Mouse (Mus musculus) small intestine, adult 2 months (tissue): ENCODE results near the gene Cacybp. TPM values are rescaled to one million over a fixed set of nuclear protein-coding genes. Genes with fewer than 3 reads are reported as not detected.

ENCODE experiments used
- H3K27ac ChIP-seq: fragments of 200-500 bp; 2 replicates; pipeline ENCODE4 v1.5.1; 2012; ENCODE audit warnings: low read depth, low read length, control low read depth, inconsistent platforms; ENCODE audit not compliant: insufficient read depth
- H3K27me3 ChIP-seq: fragments of 200-500 bp; 2 replicates; pipeline ENCODE4 v1.6.1; 2012; ENCODE audit warnings: mild to moderate bottlenecking, moderate library complexity, low read length, inconsistent platforms; ENCODE audit not compliant: control insufficient read depth, insufficient read depth
- H3K36me3 ChIP-seq: fragments of 200-500 bp; 2 replicates; pipeline ENCODE4 v1.6.1; 2012; ENCODE audit warnings: mild to moderate bottlenecking, low read length, control low read depth, inconsistent platforms; ENCODE audit not compliant: control insufficient read depth, insufficient read depth
- H3K4me1 ChIP-seq: fragments of 200-500 bp; 2 replicates; pipeline ENCODE4 v1.6.1; 2012; ENCODE audit warnings: low read length, inconsistent platforms, mixed read lengths; ENCODE audit not compliant: control insufficient read depth, insufficient read depth, insufficient read length
- H3K4me3 ChIP-seq: fragments of 200-500 bp; 2 replicates; pipeline ENCODE4 v1.5.1; 2012; ENCODE audit warnings: low read depth, mild to moderate bottlenecking, control low read depth, inconsistent platforms, low read length, moderate library complexity
- CTCF ChIP-seq: fragments of 200-500 bp; IDR thresholded peaks from 2 replicates; pipeline ENCODE4 v1.5.1; 2012; ENCODE audit warnings: low read depth, mild to moderate bottlenecking, control low read depth, inconsistent platforms, low read length, moderate library complexity, mixed read lengths; ENCODE audit not compliant: insufficient replicate concordance, insufficient read length; ENCODE audit errors: extremely low read depth
- POLR2A ChIP-seq: fragments of 200-500 bp; IDR thresholded peaks from 2 replicates; pipeline ENCODE4 v1.6.1; 2012; ENCODE audit warnings: low read depth, mild to moderate bottlenecking, control low read depth, inconsistent platforms, low read length, moderate library complexity
- whole genome bisulfite sequencing: fragments of 180-500 bp; shearing (Covaris S2); methylation state at CpG from one replicate; pipeline ENCODE4 v1.1.7; 2018; 5-methylcytosine and 5-hydroxymethylcytosine counted together
- polyA plus RNA-seq: library from polyadenylated mRNA; depleted of rRNA; stranded (reverse); fragments of >200 nt; gene quantifications from 2 replicates; pipeline ENCODE4 v1.2.3, GENCODE M21; 2012

Gene Cacybp
- polyA plus RNA-seq, 1 experiment: 1.4 TPM

DNA sequence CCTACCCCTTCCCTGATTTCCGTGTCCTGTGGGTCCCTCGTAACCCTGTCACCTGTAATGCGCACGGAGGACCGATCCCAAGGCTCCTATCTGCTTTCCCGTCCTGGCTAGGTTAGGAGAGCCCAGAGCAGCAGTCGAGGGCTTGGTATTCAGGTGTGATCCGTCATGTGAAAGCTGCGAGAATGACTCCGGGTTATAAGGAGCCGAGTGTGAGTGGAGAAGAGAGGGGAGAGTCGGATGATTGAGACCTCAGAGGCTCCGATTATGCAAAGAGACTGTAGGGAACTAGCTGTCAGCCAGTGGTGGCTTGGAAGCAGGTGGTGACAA is 17.4 kb downstream of the Cacybp start:
- Histone ChIP-seq H3K27me3 (no peaks in the 10 kb centered on the region), H3K27ac (peak overlapping the region; percentile 7; the same call in 1 of the 2 replicates), H3K36me3 (peaks cover 7% of the 10 kb centered on the region), H3K4me1 (peaks cover 3% of the 10 kb centered on the region; the same call in 1 of the 2 replicates), H3K4me3 (peak overlapping the region; percentile 75)
- TF ChIP-seq CTCF (no peak), POLR2A (no peak; the same call in 1 of the 2 replicates)
- under 1% methylated on average over 13 of the region's 13 CpGs for WGBS

DNA sequence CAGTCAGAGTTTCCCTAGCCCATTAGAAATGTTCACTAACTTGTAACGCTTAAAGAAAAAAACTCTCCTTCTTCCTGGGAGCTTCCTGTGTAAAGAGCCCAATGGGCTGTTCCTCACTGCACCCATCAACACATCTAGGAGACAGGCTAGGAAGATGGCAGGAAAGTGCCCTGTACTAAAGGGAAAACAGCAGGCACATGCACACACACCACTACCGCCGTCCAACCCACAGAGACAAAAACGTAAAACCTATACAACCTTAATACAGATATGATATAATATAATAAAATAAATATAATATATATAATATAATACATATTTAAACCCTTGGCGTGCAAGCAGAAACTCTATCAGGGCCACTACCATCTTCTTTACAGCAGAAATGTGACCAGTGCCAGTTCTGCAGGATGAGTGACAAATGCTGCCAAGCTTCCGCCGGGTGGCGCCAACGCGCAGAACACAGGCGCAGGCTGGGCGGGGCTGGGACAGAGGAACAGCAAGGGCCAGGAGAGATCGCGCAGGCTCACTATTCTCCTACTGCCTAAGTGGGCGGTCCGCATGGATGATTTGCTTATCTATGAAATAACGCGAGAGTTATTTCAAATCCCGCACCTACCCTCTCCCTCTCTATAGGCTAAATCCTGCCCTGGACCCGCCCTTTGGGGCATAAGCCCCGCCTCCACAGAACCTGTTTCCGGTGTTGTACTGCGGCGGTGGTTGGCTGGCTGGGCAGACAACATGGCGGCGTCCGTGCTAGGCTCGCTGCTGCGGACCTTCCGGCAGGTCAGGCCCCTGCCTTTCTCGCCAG is 17.9 kb downstream of the Cacybp start, which contains the start of gene Mrps14:
Gene Mrps14, plus strand, starts transcription at position 687 of the 808 bp plus-strand sequence.
- TF ChIP-seq POLR2A (peak; percentile 64; the same call in 1 of the 2 replicates), CTCF (peak; percentile 80)
- H3K4me1 ChIP-seq: peaks cover 3% of the 10 kb centered on the region; the same call in 1 of the 2 replicates
- peaks cover 4% of the 10 kb centered on the region for H3K36me3 ChIP-seq
- peak within 1 kb of the TSS; percentile 7; the same call in 1 of the 2 replicates for H3K27ac ChIP-seq
- H3K27me3 ChIP-seq: no peaks in the 10 kb centered on the region
- peak within 1 kb of the TSS; percentile 75 for H3K4me3 ChIP-seq
- WGBS: 6% methylated on average over 31 of the region's 31 CpGs

DNA sequence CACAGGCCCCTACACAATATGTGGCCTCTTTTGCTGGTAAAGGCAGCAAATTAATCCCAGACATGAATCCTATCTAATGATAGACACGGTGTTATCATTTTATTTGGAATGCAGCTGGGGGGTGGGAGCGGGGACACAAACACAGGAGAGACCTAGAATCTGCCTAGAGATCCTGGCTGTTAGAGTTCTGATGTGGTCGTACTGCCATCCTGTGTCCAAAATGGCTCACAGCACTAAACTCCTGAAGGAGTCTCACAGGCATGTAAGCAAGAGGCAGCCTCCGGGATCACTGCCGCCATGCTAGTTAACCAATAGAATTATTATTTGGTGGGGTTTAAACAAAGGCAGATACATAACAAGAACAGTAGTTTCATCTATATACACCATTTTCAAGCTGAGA is 28.2 kb downstream of the Cacybp start:
- no peaks in the 10 kb centered on the region; the same call in 1 of the 2 replicates for H3K27me3 ChIP-seq
- no peaks in the 10 kb centered on the region for H3K4me1 ChIP-seq
- peak; percentile 30; the same call in 1 of the 2 replicates for TF ChIP-seq CTCF
- no peak for TF ChIP-seq POLR2A
- no peak overlapping the region for H3K4me3 ChIP-seq
- 17% methylated on average over 5 of the region's 5 CpGs for WGBS
- H3K36me3 ChIP-seq: no peaks in the 10 kb centered on the region
- no peak overlapping the region for H3K27ac ChIP-seq

DNA sequence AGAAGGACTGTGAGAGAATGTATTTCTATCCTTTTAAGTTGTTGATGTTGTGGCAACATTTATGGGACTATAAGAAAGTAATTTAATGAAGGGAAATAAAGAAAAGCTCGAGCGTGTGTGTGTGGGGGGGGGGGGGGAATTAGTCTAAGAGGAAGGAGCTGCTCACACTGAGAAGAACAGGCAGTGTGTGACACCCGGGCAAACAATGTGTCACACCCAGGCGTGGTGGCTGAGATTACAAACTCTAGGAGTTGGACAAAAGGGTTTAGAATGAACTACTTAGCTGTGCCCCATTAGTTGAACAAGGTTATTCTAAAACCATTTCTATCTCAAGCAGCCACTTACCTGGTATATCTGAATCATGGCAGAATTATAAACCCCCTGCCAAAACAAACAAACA is 31.5 kb downstream of the Cacybp start:
- Histone ChIP-seq H3K36me3 (no peaks in the 10 kb centered on the region), H3K4me1 (no peaks in the 10 kb centered on the region), H3K27me3 (no peaks in the 10 kb centered on the region; the same call in 1 of the 2 replicates), H3K4me3 (no peak overlapping the region), H3K27ac (no peak overlapping the region)
- TF ChIP-seq POLR2A: no peak
- no peak for TF ChIP-seq CTCF
- WGBS: 51% methylated on average over 4 of the region's 4 CpGs

DNA sequence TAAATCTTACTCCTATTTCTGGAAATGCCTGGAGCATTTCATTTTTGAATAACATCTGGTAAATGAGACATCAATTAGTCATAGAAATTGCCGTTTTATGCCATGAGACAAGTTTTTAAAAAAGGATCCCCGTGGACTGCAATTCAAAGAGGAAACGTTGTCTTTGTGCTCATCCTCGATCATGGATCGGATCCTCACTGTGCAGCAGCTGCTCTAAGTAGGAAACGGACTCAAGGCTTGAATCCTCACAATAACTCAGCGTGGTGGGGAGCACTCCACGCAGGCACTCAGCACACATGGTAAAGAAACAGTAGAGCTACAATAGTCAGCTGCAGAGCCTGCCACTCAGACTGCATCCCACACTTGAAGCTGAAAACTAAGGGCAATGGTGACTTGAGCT is 35.8 kb downstream of the Cacybp start:
- H3K4me1 ChIP-seq: no peaks in the 10 kb centered on the region
- WGBS: 81% methylated on average over 8 of the region's 8 CpGs
- no peak overlapping the region for H3K4me3 ChIP-seq
- no peaks in the 10 kb centered on the region for H3K36me3 ChIP-seq
- H3K27ac ChIP-seq: no peak overlapping the region
- TF ChIP-seq CTCF (no peak), POLR2A (no peak)
- no peaks in the 10 kb centered on the region for H3K27me3 ChIP-seq

DNA sequence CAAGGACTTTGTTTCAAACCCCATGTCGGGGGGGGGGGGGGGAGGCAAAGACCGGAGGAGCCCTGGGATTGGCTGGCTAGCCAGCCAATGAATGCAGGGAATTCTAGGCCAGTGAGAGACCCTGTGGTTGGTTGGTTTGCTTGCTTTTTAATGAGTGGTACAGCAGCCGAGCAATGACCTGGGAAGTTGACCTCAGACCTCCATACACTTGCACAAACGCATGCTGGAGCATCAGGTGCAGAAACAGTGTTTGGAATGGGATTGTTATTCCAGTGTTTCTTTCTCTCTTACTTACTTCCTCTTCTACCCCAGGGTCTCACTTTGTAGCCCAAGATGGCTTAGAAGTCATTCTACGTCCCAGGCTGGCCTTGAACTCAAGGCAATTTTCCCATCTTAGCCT is 46.1 kb downstream of the Cacybp start:
- Histone ChIP-seq H3K36me3 (no peaks in the 10 kb centered on the region), H3K27me3 (no peaks in the 10 kb centered on the region), H3K4me1 (no peaks in the 10 kb centered on the region), H3K27ac (no peak overlapping the region), H3K4me3 (no peak overlapping the region)
- TF ChIP-seq POLR2A: no peak
- no peak for TF ChIP-seq CTCF
- 82% methylated on average over 4 of the region's 5 CpGs for WGBS

DNA sequence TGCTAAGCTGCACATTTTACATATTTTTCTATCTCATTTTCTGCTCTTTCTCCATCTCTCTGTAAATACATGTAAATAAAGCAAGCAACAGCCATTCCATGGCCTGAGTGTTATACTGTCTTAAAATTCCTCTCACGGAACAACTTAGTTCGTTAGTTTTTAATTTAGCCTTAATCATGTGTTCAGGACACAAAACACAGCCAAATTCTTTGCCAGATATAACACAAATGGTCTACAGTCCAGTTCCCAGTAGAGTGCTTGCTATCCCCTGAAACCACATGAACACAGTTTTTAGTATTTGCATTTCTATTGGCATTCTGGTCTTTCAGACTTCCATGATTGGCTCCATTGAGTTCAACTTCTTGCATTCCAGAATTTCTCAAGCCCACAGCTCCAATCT is 54.5 kb downstream of the Cacybp start:
- H3K4me3 ChIP-seq: no peak overlapping the region
- H3K36me3 ChIP-seq: no peaks in the 10 kb centered on the region
- H3K27ac ChIP-seq: no peak overlapping the region
- no peaks in the 10 kb centered on the region for H3K4me1 ChIP-seq
- H3K27me3 ChIP-seq: no peaks in the 10 kb centered on the region
- WGBS: 91% methylated on average over 2 of the region's 2 CpGs
- TF ChIP-seq CTCF: no peak
- no peak for TF ChIP-seq POLR2A
